Mouse (Mus musculus) embryo, embryonic 11.5 days (tissue): ENCODE data around the gene Slc19a2.
A peak's percentile ranks its signal among the peaks of the same experiment; 100 is the strongest.
"Not testable (repeated sequence)": the region's sequence is repeated elsewhere in the genome, so short reads cannot be mapped to it uniquely, and the experiment has no call there.

Experiments used
- DNase-seq: peaks from one replicate; pipeline ENCODE4 v3.0.0-alpha.2; 2012; ENCODE audit warnings: low read depth, low spot score

Gene Slc19a2

DNA sequence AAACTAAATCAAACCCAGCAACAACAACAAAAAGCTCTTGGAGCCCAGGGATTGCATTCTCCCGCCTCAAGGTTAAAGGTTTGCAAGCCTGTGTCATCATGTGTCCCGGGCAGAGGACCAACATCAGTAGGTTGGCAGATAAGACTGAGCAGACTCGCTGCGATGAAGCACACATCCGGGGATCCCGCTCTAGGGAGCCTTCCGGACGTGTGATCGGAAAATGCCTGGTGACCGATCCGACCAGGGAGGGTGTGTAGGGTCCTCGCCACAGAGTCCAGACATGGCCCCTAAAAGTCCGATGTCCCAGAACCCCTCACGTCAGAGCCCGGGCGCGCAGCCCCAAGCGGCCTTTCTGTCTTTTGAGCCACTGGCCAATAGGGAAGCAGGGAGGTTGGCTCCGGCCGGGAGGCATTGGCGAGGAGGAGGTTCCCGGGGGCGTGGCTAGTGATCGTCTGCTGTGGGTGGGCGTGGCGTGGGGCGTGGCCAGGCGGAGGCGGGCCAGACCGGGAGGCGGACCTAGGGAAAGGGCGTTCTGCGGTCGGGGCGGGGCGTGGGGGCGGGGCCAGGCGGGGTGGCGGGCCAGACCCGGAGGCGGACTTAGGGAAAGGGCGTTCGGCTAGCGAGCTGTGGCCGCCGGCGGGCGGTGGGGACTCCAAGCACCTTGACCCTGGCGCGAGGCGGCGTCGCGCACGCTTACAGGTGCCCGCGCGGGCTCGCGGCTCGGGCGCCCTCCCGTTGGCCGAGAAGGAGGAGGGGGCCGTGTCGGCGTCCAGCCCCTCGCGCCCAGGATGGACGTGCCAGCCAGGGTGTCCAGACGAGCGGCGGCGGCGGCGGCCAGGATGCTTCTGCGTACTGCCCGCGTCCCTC is at the start of gene Slc19a2:
Gene Slc19a2, plus strand, starts transcription at position 582 of the 867 bp plus-strand sequence.
- DNase-seq = peak; percentile 94

DNA sequence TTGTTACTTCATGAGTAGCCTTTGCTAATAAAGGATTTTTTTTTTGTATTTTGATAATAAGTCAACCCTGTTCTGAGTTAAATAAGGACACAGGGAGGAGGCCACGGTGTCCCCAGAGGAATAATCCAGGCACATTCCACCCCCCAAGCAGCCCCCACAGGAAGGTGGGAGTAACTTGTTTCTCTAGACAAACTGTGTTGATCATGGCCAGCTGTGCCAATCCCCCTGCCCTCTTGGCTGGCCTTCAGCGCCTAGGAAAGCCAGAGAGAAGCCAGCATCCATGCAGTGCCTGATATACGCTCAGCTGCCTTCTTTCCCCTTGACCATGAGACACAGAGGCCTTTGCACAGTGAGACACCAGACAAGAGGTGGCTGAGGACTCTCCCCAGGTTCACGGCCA is 49.3 kb upstream of the Slc19a2 start:
- no peak for DNase-seq

DNA sequence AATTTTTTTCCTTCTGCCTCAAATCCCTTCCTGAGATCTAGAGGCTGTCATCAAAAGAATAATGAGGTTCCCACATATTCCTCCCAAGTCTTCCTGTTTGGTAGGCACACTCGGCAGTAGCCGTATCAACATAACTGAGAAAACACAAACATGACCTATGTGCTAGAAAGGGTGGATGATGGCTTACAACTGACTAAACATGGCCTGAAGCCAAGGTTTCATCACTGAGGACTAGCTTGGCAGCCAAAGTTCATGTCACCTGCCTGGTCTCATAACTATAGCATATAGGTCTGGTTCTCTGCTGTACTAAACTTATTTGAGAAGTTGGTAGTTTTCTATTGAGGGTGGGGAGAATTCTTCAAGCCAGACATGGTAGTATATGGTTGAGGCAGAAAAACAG is 40.4 kb upstream of the Slc19a2 start:
- DNase-seq = no peak

DNA sequence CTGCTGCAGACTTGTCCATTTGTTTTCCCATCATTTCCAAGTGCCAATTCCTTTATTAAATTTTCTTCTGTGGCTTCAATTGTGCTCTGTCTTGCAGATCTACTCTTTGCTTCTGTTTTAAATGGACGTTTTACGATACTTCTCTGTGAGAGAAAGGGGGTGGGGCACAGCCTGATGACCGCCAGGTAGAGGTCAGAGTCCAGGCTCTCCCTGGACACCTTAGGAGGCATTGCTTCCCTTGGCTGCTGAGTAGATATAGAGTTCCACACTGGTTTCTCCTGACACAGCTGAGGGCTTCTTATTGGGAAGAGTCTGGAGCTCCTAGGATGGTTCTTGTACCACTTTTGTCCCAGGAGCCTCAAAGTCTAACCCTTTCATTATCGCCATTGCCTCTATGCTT is 37.9 kb upstream of the Slc19a2 start:
- no peak for DNase-seq

- DNase-seq = no peak
Observed at GRCm38 (mm10) chr1:164212686-164213085, 36.2 kb upstream of the Slc19a2 start.

DNA sequence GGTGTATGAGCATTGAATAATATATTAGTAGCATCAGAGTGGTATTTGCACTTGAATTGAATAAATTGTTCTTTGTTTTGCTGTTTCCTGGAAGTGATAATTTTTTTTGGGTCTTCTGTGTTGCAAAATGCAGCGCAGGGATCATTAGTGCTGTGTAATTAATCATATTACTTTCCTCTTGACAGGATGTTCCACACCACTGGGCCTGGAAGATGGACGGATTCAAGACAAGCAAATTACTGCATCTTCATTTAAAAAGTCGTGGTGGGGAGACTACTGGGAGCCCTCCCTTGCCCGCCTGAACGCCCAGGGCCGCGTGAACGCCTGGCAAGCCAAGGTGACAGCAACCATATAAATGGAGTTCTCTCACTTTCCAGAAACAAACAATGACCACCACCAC is 34.7 kb upstream of the Slc19a2 start:
- no peak for DNase-seq

DNA sequence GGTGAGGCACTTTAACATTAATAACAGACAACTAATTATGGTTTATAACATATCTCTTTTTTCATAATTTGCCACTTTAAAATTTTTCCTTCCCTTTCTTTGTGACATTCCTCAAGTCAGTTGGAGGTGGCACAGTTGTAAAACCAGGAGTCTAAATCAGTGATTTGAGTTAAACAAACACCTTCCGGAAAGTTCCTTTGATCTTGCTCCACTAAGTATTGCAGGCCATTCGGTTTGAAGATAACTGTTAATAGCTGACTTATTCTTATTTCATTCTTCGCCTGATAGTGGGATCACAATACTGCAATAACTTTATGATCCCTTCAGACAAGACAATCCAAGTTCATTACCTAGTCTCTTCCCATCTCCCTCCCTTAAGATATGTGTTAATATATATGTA is 33.7 kb upstream of the Slc19a2 start:
- no peak for DNase-seq

GRCm38 (mm10) chr1:164215540-164215939 is 33.3 kb upstream of the Slc19a2 start:
- DNase-seq = no peak

DNA sequence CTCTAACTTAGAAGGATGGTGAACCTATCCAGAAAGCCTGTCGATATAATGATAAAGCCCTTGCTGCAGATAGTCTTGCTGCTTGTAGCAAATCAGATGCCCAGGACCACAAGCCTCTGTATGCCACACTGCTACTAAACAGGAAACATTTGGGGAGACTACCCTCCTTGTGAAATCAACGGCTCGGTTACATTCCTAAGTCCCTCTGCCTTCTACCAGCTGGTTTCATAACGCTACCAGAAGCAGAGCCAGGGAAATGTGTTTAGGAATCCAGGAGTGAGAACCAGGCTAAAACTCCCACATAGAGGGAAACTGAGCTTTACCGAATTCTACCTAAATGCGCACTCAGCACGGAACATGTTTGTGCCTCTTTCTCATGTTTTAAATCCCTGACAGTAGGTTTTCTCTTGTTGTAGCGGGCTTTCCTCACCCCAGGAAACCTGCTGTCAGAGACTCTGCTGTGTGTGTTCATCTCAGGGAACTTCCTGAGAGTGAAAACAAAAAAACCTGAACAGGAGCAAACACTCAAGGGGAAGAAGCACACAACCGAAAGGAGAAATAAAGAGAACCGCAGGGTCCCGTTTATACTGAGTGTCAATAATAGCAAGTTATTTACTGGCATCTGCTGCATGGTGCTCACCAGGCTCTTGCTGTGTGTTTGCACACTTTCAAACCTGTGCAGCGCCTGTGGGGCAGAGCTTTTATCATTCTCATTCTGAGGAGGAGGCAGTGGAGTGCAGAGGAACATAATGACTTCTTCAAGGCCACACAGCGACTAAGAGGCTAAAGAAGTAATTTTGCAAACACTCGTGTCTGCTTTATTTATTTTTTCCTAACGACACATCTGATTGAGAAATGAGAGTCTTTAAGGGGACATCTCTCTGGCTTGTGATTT is 30.8 kb upstream of the Slc19a2 start:
- no peak for DNase-seq

- no peak for DNase-seq
Observed at GRCm38 (mm10) chr1:164220261-164220660, 28.6 kb upstream of the Slc19a2 start.

- DNase-seq = no peak
Observed at GRCm38 (mm10) chr1:164223089-164223488, 25.8 kb upstream of the Slc19a2 start.

- DNase-seq = not testable (repeated sequence)
Observed at GRCm38 (mm10) chr1:164231937-164232570, 16.8 kb upstream of the Slc19a2 start.

DNA sequence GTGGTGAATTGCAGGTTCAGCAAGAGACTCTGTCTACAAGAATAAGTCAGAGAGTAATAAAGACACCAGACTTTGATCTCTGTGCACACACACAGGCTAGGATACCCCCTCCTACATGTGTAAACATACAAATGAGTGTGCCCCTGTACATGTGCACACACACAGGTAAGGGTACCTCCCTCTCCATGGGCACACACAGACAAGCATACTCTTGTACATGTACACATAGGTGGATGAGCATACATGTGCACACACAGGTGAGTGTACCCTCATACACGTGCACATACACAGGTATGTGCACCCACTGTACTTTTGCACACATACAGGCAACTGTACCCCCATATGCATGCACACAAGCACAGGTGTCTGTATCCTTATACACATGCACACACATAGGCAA is 15.4 kb upstream of the Slc19a2 start:
- no peak for DNase-seq

DNA sequence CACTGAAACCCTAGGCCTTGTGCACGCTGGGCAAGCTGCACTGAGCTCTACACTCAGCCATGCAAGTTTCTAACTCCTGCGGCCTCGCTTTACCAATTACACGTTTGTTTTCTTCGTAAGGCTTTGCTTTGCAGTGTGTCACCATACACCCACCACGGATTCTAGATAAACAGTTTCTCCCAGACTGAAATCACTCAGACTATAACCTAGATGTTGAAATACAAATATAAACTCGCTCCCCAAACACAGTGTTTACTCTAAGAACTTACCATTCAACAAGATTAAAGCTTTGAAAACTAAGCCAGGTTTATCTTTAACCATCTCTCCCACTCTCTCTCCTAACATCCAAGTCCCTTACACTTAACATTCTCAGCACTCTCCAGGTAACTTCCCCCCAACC is 13.8 kb upstream of the Slc19a2 start:
- no peak for DNase-seq

DNA sequence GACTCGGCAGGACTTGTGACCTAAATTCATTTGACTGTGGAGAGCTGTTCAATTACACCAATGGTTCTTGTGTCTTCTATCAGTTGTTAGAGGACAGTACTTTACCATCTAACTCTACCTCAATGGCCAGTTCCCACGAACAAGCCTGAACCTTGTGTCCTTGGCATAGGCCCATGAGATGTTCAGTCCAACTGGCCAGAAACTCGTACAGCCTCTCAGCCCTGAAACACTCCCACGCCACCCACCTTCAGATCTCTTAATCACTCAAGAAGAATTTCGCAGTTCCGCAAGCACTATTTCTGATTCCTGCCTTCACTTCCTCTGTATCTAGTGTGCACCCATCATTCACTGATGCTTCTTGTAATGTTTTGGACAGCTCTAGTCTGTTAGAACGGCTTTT is 12.8 kb upstream of the Slc19a2 start:
- DNase-seq = no peak

DNA sequence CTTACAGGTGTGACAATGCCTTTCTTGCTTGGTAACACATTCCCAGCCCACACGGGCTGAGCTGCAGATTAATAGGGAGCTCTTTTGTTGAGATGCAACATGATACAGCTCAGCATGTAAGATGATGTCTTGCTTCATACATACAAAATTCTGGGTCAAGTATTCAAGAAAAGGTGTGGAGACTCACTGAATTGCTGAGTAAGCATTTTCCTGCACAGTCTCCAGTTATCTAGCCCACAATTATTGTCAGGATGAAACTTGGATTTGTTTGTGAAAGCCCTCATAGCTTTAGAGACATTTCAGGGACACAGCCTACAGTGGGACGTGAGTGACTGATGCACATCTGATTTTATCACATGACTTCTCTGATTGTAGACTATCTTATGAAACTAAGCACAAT is 7.4 kb upstream of the Slc19a2 start:
- no peak for DNase-seq

DNA sequence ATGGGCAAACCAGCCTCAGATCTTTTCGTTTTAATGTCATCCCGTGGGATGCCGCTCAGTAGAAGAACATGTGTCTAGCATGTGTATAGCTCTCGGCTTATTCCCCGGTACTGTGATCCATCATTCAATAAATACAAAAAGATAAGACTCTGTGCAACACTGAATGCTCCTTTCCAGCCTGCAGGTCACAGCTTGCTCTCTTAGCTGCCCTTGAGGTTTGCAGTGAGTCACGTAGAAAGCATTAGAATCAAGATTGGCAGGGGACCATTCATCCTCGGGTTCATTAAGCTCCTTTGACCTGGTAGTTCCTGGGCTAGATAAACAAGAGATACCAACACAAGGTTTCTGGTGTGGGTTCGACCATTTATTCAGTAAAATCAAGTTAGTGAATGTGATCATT is 6.0 kb upstream of the Slc19a2 start:
- DNase-seq = no peak

DNA sequence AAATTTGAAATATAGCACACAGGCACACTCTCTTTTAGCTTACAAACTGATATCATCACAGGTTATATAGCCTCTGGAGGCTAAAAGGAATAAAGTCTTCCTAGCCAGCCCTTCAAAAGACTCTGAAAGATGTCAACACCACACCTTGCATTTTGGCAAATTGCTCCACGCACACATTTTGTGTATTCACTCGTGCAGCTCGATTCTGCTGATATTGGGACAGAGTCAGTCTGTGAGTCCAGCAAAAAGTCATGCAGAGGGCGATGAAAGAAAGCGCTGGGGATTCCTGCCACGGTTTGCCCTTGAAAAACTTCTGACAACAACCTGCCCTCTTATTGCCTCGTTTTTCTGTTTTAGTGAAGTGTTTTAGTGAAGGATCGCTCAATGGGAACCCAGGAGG is 1.4 kb upstream of the Slc19a2 start:
- no peak for DNase-seq

- no peak for DNase-seq
Observed at GRCm38 (mm10) chr1:164247971-164248370, 875 bp upstream of the Slc19a2 start.

DNA sequence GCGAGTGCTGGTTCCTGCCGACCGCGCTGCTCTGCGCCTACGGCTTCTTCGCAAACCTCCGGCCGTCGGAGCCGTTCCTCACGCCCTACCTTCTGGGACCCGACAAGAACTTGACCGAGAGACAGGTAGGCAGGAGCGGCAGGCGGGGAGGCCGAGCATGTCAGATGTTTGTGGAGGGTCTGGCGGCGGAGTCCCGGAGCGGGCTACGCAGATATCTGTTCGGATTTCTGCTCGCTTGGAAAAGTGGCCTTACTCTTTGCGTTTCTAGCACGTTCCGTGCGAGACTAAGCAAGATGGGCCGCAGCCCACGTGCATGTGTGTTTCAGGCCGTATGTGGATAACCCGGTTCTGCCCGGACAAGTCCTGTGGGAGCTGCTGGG is 476 bp downstream of the Slc19a2 start:
- DNase-seq = no peak

DNA sequence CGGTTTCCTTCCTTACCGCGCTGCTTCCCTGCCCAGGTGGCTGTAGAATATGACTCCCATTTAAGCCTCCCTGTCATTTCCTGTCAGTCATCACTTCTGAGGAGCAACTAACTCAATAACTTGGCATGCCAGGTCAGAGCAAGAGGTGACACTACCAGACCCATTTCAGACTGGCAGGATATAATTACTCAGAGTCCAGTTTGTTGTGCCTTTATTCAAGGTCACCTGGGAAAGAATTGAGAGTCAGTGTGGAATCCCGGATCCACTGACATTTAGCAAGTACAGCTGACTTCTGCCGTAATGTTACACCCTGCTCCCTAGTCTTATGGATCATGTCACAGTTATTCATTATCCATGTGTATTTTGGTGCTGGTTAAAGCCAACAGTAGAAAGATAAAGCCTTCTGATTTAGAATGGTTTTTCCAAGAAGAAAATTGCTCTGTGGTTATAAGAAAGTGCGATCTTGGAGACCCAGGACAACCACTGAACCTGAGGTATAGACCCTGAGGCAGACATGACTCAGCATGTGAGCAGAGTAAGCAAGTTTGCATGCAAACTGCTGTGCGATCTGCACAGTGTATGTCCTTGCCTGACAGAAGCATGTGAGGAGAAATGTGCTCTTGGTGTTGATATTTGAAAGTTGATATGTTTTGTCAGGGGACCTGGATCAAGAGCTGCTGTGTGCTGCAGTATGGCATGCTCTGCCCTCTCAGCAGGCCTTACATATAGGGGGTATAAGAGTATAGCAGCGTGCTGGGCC is 1.7 kb downstream of the Slc19a2 start:
- DNase-seq = no peak

DNA sequence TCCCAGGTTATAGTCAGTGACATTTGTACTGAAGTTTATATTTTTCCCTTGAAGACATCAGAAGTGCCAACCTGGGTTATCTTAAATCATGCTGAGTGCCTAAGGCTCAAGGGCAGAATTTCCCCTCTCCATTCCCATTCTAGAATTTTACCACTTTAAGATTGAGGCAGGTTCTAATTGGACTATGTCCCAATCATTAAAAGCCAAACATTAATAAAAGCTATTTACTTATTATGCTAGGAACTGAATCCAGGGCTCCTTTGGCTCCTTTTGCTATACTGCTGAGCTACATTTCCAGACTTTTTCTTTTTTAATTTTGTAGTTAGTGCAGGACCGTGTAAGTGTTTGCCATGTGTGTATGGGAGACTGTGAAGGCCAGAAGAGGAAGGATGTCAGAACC is 2.6 kb downstream of the Slc19a2 start:
- no peak for DNase-seq
